Mouse (Mus musculus) heart, adult 11 months (tissue): ENCODE results near the gene Atp13a2.

Experiments used
- DNase-seq: peaks from one replicate; pipeline ENCODE4 v3.0.0; 2022

Gene Atp13a2

DNA sequence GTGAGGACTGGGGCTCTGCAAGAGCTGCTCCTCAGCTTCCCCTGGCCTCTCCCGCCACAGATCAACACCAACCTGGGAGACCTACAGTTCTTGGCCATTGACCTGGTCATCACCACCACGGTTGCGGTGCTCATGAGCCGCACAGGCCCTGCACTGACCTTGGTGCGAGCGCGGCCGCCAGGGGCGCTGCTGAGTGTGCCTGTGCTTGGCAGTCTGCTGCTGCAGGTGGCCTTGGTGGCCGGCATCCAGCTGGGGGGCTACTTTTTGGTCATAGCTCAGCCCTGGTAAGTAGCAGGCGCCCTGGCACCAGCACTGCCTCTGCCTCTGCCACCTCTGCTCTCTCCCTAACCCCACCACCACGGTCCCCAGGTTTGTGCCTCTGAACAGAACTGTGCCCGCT, 19.3 kb downstream of the Atp13a2 start:
- peak; percentile 90 for DNase-seq

DNA sequence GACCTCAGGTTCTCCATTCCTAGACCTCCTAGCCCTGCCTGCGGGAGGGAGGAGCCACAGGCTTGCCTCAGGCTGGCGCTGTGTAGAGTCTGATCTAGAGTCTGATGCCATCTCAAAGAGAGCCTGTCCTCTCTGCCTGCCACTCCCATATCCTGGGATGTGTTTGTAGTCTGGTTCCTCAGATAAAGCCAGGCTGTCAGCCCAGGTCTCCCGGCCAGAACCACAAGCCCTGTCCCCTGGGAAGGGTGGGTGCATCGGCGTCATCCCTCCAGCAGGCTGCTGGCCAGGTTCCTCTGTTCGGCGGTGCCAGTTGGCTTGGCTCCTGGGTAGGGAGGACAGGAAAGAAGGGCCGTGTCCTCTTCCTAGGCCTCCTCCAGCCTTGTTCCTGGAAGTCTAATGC, 21.4 kb downstream of the Atp13a2 start:
- peak; percentile 98 for DNase-seq

DNA sequence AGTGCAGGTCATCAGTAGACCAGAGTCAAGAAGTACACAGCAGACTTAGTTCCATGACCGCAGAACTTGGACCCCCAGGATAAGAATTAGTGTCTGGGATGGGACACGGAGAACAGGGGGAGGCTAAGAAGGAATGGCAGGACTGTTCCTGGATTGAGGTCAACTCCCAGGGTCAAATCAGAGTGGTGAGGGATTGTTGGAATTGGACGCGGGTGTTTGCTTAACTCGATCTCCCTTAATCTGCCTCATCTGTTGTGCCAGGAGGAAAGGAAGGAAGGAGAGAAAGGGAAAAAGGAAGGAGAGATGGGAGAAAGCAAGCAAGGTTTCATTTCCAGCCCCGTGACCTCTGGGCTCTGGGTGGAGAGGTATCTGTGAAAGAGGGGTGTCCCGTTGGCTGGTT, 23.4 kb downstream of the Atp13a2 start, which contains the start of gene Mfap2:
TSS of gene Mfap2 (plus strand) at position 301 of the 400 bp plus-strand sequence.
- no peak for DNase-seq

DNA sequence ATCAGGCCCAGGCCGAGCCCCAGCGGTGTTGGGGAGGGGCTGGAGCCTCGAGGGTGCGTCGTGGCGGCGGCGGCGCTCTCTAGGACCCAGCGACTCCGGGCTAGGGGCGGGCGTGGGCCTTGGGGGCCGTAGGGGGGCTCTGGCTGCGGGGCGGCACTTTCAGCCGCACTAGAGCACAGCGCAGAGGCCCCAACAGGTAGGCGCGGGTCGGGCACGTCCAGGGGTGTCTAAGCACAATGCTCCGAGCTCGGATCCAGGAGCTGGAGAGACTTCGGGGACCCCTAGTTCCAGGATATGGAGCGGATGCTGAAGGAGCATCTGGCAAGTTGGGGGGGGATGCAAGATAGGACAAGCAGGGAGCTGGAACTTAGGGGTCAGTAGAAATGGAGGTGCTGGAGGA, 23.9 kb downstream of the Atp13a2 start:
- peak; percentile 92 for DNase-seq

DNA sequence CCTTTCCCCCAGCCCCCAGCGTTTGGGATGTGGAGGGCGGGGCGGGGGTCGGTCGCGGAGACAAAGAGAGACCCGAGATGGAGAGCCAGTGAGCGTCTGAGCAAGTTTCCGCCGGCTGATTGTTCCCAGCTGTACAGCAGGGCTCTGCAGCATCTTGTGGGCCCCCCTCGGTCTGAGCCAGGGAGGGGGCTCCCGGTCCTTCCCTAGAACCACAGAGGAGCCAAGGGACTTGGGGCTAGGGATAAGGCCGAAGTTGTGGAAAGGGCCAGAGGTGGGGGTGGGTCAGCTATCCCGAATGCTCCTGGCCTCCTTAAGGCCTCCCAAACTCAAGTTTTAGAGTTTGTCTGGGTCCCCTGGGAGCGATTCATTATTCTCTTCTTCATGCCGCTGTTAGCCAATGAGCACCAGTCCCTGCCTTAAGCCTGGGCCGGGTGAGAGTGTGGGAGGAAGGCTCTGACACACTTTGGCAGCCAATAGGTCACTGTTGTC, 24.3 kb downstream of the Atp13a2 start:
- DNase-seq, result peak; percentile 95

DNA sequence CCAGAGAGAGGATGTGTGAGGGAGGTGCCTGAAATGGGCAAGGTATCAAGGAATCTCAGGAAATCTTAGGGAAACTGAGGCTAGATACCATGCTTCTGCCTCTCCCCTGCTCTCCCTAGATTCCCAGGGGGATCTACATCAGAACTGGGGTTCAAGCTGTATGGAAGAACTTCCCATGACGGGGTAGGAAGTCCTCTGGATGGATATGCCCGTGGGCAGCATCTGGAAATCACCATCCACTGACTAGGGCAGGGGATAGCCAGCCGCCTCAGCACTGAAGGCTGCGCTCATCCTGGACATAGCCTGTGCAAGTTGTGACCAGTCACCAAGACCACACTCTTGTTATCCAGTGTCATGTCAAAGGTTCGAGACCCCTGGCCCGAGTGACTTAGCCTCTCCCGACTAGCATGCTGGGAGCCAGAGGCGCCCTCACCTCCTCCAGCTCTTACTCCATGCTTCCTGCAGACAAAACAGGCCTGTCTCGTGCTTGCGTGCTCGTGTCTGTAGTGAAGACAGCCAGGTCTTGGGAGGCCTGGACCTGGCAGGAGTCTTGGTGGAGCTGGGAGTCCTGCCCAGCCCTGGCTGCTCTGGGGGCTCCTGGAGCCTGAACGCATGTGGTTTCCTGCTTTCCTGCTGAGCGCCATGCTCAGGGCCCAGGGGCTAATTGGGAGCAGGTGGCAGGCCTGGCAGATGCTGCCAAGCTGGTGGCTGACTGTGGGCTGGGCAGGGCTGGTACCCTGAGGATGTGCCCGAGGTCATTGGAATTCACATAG, 25.1 kb downstream of the Atp13a2 start:
- DNase-seq, result peak; percentile 94

DNA sequence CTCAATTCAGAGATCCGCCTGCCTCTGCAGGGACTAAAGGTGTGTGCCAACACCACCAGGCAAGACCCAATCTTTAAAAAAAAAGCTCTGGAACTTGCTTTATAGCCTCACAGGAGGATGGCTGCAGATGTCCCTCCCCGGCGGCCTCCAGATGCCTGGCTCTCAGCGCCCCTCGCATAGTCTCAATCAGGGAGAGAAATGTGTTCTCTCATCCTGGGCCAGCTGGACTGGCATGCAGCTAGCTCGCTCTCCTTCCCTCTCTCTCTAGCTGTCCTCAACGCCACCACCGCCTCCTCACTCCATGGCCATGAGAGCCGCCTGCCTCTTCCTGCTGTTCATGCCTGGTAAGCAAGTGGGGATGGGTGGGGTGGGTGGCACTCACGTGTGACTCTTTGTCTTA, 25.9 kb downstream of the Atp13a2 start:
- DNase-seq, result no peak

DNA sequence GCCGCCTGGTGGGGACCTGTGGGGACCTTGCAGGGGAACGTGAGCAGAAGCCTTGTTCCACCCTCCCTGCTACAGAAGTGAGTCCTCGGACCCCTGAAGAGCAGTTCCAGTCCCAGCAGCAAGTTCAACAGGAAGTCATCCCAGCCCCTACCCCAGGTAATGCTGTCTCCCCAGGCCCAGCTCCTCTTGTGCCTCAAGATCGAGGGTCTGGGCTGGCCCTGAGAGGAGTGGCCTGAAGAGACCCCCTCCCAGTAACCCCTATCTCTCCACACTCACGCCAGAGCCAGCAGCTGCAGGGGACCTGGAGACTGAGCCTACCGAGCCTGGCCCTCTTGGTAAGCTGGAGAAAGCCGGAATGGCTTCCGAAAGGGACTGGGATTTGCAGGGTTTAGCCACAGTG, 27.4 kb downstream of the Atp13a2 start:
- peak; percentile 92 for DNase-seq

DNA sequence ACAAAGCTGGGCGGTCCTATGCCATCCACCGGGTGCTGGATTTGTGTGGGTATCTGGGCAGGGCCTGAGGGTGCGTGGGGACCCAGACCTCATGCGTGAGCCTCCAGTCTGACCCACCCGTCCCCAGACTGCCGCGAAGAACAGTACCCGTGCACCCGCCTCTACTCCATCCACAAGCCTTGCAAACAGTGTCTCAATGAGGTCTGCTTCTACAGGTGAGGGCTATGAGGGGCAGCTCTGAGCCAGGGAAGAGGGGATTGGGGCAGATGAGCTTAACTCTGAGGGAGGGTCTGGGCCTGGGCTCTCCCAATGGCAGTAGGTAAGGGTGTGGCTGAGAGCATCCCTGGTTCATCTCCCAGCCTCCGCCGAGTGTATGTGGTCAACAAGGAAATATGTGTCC, 28.2 kb downstream of the Atp13a2 start:
- peak; percentile 90 for DNase-seq

DNA sequence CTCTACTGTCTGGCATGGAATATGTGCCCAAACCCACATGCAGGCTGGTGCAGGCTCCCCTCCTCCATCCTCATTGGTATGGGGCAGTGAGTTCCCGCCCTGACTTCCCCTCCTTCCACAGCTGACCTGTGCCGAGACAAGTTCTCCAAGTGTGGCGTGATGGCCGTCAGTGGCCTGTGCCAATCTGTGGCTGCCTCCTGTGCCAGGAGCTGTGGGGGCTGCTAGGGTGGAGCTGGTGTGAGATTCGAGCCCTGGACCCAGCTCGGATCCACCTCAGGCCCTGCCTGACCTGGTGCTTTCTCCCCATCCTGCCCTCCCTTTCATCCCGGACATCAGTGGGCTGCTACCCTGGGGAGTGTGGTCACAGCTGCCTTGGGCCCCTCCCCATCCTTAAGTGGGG, 28.7 kb downstream of the Atp13a2 start:
- peak; percentile 96 for DNase-seq

DNA sequence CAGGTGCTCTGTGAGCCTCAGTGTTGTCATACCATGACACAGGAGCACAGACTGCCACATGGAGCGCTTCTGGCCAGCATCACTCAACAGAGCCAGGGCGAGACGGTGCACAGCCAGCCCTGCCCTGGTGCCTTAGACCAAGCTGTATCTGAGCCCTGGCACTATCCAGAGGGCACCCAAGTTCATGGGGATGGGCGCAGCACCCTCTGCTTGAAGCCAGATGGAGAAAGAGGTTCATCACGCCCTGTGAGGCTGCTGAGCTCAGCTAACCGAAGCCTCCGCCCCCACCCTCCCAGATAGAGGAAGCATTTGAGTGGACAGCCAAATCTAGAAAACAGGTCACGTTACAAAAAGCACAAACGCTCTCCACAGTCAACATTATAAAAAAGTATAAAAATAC, 29.6 kb downstream of the Atp13a2 start:
- peak; percentile 97 for DNase-seq

DNA sequence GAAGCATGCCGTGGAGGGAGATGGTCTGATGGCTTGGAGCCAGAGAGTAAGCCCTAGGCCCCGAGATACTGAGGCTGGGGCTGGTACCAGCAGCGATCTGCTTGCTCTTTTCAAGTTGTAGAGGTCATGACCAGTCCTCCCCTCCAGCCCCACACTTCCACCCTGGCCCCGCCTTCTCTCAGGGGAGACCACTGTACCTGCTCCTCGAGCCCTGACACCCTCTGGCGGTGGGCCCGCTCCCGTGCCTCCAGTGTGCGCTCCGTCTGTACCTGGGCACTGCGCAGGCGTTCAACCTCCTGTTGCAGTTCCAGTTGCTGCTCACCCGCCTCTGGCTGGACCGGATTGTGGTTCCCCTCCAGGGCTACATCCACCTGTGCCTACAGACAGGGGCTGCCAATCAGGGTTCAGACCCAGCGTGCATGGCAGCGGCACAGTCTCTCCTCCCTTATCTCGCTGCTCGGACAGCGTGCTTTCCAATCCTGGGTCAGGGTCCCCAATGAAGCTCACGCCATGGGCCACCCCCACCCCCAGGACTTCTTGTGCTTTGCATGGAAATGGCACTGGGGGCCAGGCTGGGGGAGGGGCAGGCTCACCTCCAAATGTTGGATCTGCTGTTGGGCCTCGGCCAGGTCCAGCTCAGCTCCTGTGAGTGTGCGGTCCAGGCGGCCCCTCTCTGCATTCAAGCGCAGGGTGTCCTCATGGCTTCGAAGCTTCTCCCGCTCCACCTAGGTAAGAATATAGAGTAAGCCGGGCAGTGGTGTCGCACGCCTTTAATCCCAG, 31.2 kb downstream of the Atp13a2 start:
- peak; percentile 91 for DNase-seq

DNA sequence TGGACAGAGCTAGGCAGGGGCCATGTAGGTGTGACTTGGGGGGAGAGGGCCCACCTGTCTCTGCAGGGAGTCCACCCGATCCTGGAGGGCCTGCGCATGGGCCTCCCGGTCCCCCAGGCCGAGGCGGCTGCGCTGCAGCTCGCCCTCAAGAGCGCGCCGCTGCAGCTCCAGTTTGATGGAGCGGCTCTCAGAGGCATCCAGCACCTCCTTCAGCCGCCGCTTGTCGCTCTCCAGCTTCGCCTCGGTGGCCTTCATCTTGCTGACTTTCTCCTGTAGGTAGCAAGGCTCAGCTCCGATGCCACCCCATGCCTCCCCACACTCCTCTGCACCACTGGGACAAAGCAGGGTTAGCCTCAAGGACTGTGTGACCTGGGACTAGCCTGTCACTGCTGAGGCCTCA, 33.5 kb downstream of the Atp13a2 start:
- DNase-seq, result no peak

DNA sequence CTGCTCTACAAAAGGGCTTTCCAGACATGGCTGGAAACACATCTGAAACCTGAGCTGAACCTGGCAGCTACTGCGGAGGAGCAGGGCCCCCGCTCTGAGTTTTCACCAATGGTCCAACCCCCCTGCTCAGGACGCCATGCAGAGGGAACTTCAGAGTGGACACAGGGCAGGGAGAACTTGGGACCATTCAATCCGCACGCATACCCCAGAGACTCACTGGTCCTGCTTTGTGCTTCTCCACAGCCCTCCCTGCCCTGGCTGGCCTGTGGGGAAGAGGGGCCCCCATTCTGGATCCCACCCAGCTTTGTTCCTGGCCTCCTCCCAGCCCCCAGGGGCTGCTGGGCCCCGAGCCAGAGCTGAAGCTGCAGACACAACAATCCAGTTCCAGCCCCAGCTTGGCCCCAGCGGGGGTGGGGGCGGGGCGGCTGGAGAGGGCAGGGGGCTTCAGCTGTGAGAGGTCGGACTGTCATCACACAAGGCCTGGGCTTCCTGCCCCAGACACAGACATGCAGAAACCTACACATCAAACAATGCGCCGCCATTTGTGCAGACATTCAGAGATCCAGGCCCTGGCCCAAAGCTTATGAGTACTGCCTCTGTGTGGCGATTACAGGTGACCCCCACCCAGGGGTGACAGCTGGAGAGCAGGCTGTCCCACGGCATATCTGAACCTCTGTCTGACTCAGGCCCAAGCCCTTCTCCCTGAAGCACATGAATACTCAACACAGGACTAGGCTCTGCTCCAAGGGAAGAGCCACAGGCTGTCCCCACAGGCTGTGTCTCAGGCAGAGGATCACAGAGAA, 34.3 kb downstream of the Atp13a2 start:
- peak; percentile 97 for DNase-seq

DNA sequence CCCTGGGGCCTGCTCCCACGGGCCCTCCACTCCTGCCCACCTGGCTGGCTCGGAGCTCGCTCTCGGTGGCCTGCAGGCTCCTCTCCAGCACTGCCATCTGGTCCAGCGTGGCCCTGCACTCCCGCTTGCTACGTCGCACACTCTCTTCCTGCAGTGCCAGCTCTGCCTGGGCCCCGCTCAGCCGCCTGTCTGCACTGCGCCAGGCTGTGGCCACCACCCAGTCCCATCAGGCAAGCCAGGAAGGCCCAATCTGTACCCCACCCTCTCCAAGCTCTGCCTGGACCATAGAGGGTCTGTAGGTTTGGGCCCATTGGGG, 34.9 kb downstream of the Atp13a2 start:
- DNase-seq, result no peak

DNA sequence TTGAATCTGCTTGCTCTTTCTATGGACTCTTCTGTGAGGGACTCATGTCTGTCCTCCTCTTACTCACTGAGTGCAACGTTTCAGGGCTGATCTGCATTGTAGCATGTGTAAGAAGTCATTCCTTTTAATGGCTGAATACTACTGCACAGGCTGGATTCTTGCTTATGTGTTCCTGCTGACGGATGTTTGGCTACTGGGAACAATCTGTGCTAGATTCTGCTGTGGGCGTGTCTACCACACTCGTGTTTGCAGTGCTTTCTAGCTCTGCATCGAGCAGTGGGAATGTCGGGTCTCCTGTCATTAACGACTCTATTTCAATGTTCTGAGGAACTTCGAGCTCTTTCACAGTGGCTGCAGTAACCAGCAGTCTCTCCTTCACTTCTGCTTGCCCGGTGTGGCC, 37.4 kb downstream of the Atp13a2 start:
- DNase-seq, result no peak

DNA sequence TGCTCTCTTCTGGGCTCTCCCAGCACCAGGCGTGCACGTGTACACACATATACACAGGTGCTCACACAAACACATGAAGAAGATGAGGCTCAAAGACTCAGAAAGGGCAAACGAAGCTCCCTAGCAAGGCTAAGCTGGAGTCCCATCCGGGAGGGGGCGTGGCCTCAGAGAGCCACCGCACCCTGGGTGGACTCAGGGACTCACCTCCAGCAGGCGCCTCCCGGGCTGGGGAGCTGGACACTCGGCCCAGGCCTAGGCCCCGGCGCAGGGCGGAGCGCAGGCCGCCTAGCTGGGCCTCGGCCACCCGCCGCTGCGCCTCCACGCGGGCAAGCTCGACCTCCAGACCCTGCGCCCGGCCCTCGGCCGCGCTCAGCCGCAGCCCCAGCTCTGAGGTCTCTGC, 38.3 kb downstream of the Atp13a2 start:
- no peak for DNase-seq

DNA sequence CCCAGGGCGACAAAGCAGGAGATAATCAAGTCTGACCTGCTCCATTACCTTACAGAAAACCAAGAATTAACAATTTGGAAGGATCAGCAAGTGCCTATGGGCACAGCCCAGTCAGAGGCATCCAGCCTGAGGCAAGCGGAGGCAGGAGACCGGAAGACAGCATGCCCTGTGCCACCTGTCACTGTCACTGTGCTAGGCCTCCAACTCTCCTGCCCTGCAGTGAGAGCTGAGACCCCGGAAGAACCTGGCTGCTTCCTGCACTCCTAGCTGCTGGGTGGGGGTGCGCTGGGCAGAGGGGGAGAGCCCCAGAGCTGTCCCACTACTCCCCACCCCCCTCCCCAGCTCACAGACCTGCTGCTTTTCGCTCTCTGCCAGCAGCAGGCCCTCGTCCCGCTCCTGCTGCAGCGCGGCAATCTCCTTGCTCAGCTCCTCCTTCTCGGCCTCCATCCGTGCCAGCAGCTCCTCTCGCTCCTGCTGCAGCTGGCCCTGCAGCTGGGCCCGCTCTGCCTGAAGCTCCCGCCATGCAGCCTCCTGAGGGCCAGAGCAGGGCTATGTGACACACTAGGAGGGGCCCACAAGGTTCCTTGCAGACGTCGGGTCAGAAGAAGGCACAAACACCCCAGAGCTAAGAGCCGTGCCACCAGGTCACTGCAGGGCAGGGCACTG, 44.0 kb downstream of the Atp13a2 start:
- no peak for DNase-seq

DNA sequence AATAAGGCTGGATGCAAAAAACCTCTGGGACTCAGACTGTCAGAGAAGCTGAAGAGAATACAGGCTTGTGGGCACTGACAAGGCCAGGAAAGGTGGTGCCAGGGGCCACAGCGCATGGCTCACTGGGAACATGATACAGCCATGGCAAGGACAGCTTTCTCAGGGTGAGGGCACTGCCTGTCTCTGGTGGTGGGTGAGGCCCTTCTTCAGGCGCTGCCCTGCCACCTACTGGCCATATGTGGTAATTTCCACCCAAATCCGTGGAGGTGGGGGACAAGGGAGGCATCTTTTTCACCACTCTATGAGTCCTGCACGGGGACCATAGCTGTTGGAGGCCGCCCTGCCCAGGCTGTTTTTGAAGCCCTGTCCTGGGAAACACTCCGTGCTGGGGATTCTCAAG, 45.1 kb downstream of the Atp13a2 start:
- DNase-seq, result peak; percentile 97

DNA sequence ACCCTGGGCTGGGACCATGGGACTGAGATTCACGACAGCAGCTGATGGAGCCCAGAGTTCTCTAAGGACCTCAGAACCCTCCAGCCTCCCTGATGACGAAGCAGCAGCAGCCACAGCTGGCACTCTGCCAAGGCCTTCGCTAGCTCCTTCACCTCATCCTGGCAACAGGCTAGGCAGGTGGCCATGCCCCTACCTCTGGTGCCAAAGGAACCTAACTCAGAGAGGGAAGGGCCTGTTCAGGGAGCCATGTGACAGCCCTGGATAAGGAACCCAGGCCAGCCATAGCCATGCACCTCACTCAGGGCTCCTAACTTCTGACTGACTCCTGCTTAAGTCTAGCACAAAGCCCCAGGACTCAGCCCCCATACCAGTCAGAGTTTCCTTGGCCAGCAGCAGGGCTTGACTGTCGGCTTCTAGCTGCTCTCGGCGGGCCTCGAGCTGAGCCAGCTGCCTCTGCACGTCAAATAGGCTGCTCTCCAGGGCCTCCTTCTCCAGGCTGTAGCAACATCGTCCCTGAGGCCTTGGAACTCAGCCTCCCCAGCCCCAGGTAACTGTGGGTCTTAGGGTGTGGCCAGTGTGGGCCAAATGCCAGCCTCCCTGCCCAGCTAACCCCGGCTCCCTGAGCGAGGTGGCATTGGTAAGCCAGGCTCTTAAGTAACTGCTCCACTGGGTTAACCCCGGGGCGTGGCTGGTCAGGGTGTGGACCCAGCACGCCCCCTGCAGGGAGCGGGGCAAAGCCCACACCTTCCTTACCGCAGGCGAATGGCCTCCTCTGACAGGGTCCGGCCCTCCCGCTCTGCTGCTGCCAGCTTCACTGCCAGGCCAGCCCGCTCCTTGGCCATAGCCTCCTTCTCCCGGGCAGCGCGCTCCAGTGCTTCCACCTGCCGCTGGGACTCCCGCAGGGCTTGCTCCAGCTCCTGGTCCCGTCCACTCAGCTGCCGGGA, 47.2 kb downstream of the Atp13a2 start:
- DNase-seq, result no peak

DNA sequence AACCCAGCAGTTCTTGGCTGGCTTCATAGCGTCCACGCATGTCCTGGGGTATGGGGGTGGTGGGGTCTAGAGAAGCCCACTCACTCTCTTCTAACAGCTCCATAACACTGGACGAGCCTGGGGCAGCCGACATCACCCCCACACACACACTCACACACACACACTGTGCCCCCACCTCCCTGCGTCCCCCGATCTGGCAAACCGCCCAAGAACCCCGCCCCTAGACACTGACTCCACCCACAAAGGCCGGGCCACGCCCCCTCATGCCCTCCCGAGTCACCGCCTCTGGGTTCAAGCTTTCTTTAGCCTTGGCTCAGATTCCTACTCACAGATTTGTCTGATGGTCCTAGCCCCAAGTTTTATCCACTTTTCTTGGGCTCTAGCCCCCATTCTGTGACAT, 54.4 kb downstream of the Atp13a2 start:
- DNase-seq, result no peak

DNA sequence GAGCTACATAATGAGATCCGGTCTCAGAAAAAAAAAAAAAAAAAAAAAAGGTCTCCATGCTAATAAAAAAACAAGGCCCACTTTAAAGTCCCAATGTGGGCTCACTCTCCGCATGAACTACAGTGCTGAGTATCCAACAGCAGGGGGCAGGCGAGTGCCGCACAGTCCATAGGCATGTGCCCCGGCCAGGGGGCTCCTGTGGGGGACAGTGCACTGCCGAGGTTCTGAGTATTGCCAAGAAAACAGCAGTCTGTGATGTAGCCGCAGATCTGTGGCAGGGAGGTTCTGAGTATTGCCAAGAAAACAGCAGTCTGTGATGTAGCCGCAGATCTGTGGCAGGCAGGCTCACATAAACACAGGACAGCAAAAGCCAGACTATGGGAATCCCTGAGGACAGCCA, 58.1 kb downstream of the Atp13a2 start:
- no peak for DNase-seq
